Mouse (Mus musculus) heart, adult 9 months (tissue): ENCODE measurements around the gene Ntf5.

Experiments used
- DNase-seq, 2 experiments: peaks; one replicate each; pipeline ENCODE4 v3.0.0; 2022; ENCODE audit warnings: low spot score in 2 of 2

Gene Ntf5

DNA sequence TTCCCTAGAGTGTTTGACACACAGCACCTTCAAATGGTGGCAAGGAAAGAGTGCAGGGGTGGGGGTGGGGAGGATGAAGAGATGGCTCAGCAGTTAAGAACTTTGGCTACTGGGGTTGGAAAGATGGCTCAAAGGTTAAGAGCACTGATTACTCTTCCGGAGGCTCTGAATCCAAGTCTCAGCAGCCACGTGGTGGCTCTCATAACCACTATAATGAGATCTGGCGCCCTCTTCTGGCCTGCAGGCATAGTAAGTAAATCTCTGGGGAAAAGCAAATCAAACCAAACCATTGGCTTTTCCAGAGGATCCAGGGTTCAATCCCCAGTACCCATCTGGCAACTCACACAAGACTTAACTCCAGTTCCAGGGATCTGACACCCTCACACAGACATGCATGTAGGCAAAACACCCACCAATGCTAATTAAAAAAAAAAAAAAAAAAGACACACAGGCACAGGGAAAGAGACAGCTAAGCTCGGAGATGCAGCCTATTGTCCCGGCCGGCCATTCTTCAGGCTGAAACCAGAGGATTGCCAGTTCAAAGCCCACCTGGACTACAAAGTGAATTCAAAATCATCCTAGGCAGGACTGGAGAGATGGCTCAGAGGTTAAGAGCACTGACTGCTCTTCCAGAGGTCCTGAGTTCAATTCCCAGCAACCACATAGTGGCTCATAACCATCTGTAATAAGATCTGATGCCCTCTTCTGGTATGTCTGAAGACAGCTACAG is 9.8 kb upstream of the Ntf5 start:
- peak in 1 of 2 experiments; percentile 22 for DNase-seq

DNA sequence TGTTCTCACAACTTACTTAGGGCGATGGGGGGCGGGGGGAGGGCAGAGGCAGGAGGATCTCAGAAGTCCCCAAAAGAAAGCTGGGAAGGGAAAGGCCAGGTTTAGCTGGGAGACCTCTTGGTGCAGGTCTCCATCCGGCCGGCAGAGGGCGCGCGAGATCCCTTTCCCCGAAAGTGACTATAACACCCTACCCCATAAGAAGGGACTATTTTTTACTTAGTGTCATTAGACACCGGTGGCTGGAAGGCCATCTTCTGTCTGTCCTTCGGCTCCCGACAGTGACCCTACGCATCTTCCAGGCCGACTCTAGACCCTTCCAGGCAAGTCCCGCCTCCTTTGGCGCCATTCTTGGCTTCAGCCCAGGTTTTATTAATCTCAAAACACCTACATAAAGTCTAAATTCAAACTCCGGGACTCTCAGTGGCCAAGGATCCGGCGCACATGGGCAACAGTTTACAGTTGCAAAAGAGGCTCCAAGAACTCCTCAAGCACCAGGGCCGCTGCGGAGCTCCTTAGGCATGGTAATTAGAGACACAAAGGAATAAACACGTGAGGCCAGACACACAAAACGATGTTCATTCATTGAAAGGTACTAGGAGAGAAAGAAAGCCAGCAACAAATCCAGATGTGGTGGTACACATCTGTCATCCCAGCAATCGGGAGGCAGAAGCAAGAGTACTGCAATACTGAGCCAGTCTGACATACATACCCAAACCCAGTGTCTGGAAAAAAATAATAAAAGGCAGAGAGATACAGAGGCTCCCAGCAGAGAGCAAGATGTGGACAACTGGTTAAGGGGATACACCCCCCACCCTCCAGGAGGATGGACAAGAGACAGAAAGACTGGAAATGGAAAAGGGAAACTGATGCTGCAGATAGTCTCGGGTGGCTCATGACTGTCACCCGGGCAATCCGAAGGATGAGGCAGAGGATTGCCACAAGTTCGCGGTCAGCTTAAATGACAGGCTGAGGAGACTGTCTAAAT is 8.1 kb upstream of the Ntf5 start, which contains the start of gene Kcna7:
Kcna7 (plus strand) TSS at position 563 of the 985 bp plus-strand sequence.
- DNase-seq = peak; percentile 64 to 67

DNA sequence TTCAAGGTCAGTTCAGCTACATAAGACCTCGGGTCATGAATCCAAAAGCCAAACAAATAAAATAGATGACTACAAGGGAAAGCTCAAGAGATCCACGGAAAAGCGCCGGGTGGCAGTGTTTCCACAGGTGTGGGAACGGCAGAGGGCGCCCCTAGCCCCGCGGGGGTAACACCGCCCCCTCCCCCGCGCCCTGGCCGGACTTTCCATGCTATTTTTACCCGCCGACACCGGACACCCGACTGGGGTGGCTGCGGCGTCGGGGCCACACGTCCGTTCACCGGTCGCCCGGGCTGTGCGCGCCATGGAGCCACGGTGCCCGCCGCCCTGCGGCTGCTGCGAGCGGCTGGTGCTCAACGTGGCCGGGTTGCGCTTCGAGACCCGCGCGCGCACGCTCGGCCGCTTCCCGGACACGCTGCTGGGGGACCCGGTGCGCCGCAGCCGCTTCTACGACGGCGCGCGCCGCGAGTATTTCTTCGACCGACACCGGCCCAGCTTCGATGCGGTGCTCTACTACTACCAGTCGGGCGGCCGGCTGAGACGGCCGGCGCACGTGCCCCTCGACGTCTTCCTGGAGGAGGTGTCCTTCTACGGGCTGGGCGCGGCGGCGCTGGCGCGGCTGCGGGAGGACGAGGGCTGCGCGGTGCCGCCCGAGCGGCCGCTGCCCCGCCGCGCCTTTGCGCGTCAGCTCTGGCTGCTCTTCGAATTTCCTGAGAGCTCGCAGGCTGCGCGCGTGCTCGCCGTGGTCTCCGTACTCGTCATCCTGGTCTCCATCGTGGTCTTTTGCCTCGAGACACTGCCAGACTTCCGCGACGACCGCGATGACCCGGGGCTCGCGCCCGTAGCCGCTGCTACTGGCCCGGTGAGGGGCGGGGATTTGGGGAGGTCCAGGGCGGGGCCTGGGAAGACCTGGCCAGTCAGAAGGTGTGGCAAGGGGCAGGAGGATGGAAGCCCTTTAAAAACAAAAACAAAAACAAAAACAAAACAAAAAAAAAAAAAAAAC is 7.0 kb upstream of the Ntf5 start:
- peak; percentile 39 to 51 for DNase-seq

DNA sequence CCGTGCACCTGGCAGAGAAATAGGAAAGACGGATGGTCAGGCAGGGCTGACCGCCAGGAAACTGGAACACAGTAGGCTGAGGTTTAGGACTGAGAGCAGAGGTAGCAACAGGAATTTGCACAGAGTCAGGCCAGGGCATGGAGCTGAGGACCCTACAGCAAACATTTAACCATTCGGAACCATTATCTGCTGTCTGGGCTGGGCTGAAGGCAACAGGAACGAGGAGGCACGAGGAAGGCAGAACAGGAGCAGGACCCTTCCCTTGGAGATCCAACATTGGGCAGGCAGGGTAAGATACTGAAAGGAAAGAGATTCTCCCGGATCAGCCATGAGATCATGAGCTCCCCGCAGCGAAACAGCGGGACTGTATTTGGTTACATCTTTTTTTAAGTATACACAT is 5.7 kb upstream of the Ntf5 start:
- no peak for DNase-seq

DNA sequence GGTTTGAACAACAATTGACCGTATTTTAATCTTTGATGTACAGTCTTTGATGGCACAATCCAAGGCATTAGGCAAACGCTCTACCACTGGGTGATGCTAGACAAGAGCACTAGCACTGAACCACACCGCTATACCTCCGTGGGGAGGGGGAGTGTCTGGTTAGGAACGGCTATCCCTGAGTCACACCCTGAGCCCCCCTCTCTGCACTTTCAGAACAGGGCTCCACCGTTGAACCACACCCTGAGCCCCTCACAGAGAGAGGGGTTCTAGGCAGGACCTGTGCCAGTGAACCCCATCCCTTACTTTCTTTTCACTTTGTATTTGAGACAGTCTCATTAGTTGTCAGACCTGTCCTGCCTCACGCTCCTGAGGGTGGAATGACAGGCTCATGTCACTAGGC is 5.1 kb upstream of the Ntf5 start:
- DNase-seq = no peak

DNA sequence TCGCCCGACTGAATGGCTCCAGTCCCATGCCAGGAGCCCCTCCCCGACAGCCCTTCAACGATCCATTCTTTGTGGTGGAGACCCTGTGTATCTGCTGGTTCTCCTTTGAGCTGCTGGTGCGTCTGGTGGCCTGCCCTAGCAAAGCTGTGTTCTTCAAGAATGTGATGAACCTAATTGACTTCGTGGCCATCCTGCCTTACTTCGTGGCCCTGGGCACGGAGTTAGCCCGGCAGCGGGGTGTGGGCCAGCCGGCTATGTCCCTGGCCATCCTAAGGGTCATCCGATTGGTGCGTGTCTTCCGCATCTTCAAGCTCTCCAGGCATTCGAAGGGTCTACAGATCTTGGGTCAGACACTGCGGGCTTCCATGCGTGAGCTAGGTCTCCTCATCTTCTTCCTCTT is 4.5 kb upstream of the Ntf5 start:
- DNase-seq = no peak

DNA sequence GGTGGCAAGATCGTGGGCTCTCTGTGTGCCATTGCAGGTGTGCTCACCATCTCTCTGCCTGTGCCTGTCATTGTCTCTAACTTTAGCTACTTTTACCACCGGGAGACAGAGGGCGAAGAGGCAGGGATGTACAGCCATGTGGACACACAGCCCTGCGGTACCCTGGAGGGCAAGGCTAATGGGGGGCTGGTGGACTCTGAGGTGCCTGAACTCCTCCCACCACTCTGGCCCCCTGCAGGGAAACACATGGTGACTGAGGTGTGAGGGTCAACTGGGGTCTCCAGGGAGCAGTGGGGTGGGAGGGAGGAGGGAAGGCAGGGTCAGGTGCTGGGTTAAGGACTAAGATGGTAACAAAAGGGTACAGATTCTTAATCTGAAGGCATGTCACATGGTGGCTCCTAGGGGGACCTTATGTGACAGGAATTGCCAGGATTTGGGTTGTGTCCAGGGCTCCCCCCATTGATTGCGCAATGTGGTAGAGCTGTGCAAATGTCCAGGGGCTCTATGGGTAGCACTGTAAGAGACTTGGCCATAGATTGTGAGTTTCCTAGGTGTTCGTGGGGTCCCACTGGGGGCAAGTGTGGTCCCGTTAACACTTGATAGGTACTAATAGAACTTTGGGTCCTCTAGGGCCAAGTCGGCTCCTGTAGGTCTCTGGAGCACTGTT is 3.9 kb upstream of the Ntf5 start:
- no peak for DNase-seq

DNA sequence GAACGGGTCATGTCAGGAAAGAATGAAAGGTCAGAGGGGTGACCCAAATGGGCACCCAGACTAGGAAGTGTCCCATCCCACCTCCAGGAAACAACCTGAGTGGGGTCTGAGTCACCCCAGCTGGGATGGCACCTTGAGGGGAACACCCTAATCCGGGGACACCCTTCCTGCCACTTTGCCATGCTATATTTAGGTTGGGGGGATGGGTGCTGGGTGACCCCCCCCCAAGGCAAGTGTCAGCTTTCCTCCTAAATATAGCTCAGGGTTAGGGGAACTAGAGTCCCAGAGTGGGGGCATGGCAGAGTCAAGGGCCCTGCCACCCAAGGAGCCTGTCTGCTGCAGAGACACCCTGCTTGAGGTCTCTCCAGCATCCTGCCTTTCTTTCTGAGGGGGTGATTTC is 1.1 kb upstream of the Ntf5 start:
- DNase-seq = no peak

DNA sequence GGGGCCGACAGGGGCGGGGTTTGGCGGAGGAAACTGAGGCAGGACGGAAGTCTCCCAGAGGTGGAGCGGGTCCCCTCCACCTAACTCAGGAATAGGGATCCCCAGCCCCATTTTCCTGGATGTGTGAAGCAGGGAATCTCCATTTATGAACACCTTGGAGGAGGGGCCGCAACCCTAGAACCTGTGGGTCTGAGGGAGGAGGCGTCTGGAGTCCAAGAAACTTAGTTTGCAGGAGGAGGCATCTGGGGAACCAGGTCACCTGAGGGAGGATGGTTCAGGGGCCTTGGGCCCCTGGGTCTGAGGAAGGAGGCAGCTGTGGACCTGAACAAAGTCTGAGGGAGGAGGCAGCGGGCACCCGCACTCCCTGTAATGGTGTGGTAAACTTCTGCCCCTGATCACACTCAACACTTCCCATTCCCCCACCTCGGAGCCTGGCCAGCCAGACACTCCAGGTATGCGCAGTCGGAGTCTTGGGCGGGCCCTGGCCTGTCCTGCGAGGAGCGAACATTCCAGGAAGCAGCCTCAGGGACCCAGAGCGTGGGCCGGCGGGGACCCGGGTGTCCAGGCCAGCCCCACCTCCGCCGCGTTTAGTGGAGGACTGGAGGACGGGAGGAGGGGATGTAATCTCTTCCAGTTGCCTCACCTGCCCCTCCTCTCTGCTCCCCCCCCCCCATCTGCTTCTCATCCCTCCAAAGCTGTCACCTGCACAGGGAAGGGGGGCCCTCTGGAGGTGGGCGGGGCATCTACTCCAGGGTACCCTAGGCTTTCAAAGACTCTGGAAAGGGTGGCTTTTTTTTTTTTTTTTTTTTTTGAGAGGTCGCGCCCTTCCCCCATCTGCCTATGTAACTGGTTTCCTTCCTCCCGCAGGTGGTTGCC is 607 bp downstream of the Ntf5 start:
- DNase-seq = no peak

DNA sequence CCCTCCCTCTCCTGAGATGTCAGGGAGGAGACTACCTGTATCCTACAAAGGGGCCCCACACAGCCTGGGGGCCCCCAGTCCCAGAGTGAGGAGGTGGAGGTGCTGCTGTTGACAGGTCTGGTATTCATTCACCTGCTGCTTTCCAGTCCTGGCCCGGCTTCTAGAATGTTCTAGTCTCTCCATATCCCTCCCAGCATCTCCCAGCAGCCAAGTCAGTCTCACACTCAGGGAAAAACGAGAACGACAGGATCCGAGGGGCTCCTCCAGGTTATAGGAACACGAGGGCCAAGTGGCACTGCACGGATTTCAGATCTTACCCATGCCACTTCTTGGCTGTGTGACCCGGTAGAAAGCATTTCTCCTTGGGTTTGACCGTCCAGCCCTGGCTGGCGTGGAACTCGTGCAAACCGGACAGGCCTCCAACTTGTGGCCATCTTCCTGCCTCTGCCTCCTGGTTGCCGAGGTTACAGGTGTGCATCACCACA is 1.3 kb downstream of the Ntf5 start:
- no peak for DNase-seq

DNA sequence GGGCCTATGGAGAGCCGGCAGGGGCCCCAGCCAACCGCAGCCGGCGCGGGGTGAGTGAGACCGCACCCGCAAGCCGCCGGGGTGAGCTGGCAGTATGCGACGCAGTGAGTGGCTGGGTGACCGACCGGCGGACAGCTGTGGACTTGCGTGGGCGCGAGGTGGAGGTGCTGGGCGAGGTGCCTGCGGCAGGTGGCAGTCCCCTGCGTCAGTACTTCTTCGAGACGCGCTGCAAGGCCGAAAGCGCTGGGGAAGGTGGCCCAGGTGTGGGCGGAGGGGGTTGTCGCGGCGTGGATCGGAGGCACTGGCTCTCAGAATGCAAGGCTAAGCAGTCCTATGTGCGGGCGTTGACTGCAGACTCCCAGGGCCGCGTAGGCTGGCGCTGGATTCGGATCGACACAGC is 2.1 kb downstream of the Ntf5 start:
- DNase-seq = no peak

DNA sequence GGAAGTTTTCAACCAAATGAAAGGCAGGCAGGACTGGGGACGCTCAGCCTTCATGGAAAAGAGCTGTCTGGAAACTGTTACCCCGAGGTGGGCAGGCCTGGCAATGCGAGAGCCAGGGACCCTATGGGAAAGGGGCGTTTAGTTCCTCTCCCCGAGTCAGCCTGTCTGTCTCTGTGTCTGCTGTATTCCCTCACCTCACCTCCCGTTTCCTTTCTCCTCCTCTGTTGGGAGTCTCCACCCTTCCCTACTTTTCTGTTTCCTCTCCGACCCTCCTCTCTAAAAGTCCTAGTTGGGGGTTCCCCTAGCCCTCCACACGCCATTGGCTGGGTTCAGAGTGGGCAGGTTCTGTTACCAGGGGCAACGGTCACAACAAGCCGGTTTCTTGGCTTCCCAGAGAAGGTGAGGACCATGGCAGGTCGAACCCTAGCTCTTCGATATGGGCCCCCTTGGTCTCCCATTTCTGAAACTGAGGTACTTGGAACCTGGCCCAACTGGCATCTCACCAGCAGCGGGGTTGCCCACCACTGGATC is 4.5 kb downstream of the Ntf5 start:
- DNase-seq = no peak

DNA sequence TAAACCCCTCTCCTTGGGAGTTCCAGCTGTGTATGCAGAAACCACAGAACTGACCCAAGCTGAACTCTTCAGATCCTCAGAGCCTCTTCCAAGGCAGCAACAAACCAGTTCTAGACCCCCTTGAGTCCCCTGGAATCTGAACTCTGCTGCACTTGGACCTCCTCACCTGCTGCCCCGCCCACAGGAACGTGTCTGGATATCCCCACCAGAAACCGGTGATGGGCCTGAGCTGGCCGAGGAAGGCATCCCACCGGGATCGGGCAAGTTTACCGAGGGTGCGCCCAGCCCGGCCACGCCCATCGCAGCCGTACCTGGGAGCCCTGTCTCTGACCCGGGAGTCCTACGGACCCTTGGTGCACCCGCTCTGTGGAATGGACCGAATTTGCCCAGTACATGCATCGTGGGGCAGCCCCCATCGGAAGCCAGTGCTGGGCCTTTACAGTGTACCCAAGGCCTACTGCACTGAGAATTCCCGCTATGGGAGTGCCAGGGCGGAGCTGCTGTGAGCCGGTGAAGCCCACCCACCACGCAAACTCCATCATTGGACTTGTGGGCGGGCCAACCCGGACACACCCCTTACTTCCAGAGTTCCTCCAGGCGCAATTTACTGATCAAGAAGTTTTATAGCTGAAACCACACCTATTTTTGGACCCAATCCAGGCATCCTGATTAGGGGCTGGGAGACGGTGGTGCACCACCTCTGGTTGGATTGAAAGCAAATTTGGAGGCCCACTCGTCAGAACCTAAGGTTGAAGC is 6.5 kb downstream of the Ntf5 start:
- DNase-seq = no peak

DNA sequence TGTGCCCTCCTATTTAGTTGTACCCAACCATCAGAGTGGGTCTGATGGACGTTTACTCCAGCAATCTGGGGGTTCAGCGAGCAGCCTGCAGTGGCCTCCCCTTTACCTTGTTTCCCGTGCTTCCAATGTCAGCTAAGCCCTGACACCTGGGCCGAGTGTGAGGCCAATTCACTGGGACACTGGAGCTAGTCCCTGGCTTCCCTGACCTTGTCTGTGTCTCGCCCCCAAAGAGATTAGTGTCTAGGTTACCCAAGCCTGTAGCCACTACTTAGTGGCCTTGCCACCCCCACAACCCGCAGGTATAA is 7.1 kb downstream of the Ntf5 start, which contains the start of gene Lhb:
Lhb (plus strand) TSS at position 206 of the 305 bp plus-strand sequence.
- DNase-seq = no peak

DNA sequence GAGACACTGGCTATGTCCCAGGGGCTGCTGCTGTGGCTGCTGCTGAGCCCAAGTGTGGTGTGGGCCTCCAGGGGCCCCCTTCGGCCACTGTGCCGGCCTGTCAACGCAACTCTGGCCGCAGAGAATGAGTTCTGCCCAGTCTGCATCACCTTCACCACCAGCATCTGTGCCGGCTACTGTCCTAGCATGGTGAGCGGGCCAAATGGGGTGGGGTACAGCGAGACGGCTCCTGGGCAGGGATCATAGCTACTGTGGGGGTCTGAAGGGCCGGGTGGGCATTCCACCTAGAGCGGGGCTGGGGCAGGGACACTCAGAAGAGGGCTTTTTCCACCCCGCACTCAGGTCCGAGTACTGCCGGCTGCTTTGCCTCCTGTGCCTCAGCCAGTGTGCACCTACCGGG is 7.7 kb downstream of the Ntf5 start:
- DNase-seq = no peak

DNA sequence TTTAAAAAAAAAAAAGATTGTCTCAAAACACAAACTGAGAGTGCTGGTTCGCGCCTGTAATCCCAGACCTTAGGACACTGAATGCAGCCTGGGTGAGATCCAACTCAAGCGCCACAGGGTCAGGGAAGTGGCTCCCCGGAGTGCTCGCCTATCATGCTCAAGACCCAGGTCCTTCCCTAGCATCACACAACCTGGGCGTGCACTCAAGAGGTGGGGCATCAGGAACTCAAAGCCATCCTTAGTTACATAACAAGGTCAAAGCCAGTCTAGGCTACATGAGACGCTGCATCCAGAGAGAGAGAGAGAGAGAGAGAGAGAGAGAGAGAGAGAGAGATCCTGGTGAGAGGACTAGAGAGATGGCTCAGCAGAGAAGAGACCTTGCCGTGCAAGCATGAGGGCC is 13.1 kb downstream of the Ntf5 start:
- no peak for DNase-seq

DNA sequence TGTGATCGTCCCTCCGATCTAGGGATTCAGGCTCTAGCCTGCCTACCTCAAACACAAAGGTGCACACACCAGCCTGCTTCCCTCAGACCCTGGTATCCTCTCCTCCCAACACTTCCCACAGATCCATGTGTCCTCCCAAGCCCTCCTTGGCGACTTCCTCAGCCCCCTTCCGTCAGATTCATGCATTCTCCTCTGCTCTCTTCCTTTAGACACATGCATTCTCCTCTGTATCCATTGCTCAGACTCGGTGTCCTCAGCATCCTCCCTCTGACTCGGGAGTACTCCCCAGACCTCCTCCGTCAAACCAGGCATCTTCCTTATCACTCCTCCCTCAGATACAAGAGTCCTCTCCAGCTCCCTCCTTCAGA is 20.3 kb downstream of the Ntf5 start:
- DNase-seq = no peak

DNA sequence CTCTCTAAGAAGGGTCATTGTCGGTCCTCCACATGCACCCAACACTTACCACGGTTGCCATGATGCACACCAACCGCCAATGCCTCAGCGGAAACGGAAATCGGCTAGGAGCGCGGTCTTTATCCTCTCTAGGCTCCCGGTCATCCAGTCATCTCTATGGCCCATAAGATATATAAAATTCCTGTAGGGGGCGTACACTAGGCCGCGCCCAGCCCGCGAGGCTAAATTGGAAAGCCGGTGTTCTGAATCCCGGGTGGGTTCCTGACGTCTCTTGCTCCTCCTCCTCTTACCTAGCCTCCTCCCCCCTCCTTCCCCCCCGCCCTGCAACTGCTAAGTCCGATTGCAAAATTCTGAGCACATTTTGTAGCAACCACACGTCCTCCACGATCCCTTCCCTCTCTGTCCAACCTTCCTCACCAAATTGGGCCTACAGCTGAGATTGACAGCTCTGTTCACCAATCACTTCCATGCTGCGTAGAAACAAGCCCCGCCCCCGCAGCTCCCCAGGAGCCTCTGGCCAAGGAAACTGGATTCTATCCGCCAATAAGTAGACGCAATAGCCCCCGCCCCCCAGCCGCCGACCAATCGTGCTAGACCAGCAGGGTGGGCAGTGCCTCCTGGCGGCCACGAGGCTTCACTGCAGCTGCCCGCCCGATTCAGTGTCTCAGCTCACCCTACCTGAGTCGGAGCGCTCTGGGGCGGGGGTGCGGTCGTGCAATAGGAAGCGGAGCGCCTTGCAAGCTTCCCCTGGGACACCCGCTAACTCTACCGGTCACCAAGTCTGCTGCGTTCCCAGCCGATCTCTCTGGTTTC is 20.9 kb downstream of the Ntf5 start, which contains the start of gene Gys1:
Gys1 (plus strand) TSS at position 642 of the 813 bp plus-strand sequence.
- DNase-seq = peak; percentile 99 to 100
